Mouse (Mus musculus) embryonic fibroblast, embryonic 13.5 days (primary cell): ENCODE results near the gene Pfkm. TPM values are rescaled to one million over a fixed set of nuclear protein-coding genes. Genes with fewer than 3 reads are reported as not detected.

Experiments used
- H3K27ac ChIP-seq: 2 replicates; pipeline ENCODE4 v1.5.1; 2012; ENCODE audit warnings: low read length, control low read depth, inconsistent platforms; ENCODE audit not compliant: insufficient read depth
- H3K4me1 ChIP-seq: 2 replicates; pipeline ENCODE4 v1.6.1; 2011; ENCODE audit warnings: low read length; ENCODE audit not compliant: control insufficient read depth, insufficient read depth
- H3K4me3 ChIP-seq: 2 replicates; pipeline ENCODE4 v1.5.1; 2011; ENCODE audit warnings: mild to moderate bottlenecking, control low read depth, low read length; ENCODE audit not compliant: insufficient read depth
- CTCF ChIP-seq: IDR thresholded peaks from 2 replicates; pipeline ENCODE4 v1.5.1; 2011; ENCODE audit warnings: mild to moderate bottlenecking, control low read depth, low read length, moderate library complexity, borderline replicate concordance; ENCODE audit not compliant: insufficient read depth
- POLR2A ChIP-seq: IDR thresholded peaks from 2 replicates; pipeline ENCODE4 v1.6.1; 2011; ENCODE audit warnings: low read depth, mild to moderate bottlenecking, control low read depth, low read length, moderate library complexity
- polyA plus RNA-seq: library from polyadenylated mRNA; stranded (reverse); fragments of >200 nt; gene quantifications from 2 replicates; pipeline ENCODE4 v1.2.4, GENCODE M21; 2011; ENCODE audit warnings: low read depth; ENCODE audit not compliant: missing spikeins, insufficient read length

Pfkm gene
- polyA plus RNA-seq, 1 experiment = 20.6 TPM

- no peak overlapping the region for H3K27ac ChIP-seq
- H3K4me1 ChIP-seq = no peaks in the 10 kb centered on the region
- no peak overlapping the region for H3K4me3 ChIP-seq
- TF ChIP-seq CTCF (no peak), POLR2A (no peak)
These were observed 22.7 kb upstream of the Pfkm start for GRCm38 (mm10) chr15:98069566-98070245.

DNA sequence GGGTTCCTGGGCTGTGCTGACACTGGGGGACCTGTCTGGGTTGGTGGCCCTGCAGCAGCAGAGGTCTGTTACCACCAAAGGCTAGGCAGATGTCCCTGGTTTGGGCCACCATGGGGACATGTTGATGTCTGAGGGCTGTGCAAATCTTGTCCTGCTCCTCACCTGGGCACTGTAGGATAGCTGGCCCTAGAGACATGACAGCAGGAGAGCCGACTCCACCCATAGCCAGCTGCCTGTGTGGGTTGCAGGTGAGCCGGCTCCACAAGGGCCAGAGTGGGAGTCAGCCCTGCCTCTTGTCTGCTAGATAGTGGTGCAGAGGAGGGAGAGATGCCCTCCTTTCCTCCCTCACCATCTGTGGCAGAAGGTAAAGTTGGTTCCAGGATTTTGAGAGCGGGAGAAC is 22.0 kb upstream of the Pfkm start:
- Histone ChIP-seq H3K4me1 (no peaks in the 10 kb centered on the region), H3K4me3 (no peak overlapping the region), H3K27ac (no peak overlapping the region)
- TF ChIP-seq POLR2A = no peak
- no peak for TF ChIP-seq CTCF

- Histone ChIP-seq H3K4me1 (no peaks in the 10 kb centered on the region), H3K27ac (no peak overlapping the region), H3K4me3 (no peak overlapping the region)
- no peak for TF ChIP-seq CTCF
- no peak for TF ChIP-seq POLR2A
These were observed 17.9 kb upstream of the Pfkm start for GRCm38 (mm10) chr15:98074521-98074920.

DNA sequence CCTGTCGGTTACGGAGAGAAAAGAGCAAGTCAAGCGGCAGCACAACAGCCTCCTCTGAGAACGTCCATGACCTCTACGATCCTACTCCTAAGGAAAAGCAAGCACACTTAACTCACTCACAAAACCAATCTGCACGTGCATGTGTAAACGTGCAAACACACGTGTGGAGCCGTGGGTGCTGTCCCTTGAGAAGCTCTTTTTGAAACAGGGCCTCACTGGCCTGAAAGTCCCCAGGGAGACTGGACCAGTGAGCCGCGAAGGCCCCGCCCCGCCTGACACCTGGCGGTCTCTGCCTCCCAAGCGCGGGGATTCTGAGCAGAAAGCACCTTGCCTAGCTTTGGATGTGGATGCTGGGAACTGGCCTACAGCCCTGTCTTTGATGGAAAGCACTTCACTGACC is 17.4 kb upstream of the Pfkm start:
- Histone ChIP-seq H3K4me1 (no peaks in the 10 kb centered on the region), H3K4me3 (no peak overlapping the region), H3K27ac (no peak overlapping the region)
- TF ChIP-seq POLR2A (no peak), CTCF (no peak)

DNA sequence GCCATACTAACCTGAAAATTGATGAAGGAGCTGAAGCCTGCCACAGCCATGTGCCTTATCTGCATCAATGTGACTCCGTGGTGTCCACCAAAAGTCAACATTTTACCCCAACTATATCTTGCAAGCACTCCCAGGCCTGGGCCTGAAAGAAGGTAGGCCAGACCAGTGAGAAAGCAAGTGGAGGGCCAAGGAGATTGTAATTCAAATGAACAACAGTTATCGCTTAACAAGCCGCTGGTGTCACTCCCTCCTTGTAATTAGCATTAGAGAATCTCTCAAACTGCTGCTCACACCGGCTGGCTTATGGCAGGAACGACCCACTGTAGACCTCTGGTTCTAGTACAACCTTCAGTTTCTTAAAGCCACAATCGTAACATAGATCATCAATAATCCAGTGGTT is 15.5 kb upstream of the Pfkm start:
- no peak for TF ChIP-seq CTCF
- TF ChIP-seq POLR2A = no peak
- Histone ChIP-seq H3K4me1 (no peaks in the 10 kb centered on the region), H3K4me3 (no peak overlapping the region), H3K27ac (no peak overlapping the region)

- Histone ChIP-seq H3K4me1 (no peaks in the 10 kb centered on the region), H3K4me3 (no peak overlapping the region), H3K27ac (no peak overlapping the region)
- TF ChIP-seq CTCF (no peak), POLR2A (no peak)
These were observed 3.5 kb upstream of the Pfkm start for GRCm38 (mm10) chr15:98088889-98089288.

DNA sequence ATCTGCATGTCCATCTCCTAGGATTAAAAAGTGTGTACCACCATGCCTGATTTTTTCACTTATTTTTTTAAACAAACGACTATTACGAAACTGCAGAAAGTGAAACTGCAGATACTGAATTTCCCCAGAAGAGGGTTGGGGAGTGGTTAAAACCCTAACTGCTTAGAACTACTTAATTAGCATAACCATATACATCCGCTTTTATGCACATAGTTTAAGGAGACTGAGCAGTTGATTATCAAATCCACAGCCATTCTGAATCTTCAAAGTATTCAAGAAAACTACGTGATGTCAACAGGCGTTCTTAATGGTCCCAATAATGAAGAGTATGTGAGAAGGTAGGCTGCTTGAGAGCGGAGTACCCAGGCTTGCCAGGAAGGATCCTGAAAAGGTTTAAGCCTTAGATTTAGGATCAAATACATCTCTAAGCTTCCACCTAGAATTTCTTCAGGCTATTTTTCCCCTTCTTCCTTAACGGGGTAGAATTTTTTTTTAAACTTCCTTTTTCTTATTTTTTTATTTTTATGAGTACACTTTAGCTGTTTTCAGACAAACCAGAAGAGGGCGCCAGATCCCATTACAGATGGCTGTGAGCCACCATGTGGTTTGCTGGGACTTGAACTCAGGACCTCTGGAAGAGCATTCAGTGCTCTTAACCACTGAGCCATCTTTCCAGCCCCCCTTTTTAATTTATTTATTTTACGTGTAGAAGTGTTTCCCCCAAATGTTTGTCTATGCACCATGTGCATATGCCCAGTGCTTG is 2.8 kb upstream of the Pfkm start:
- no peak overlapping the region for H3K27ac ChIP-seq
- no peak overlapping the region for H3K4me3 ChIP-seq

GRCm38 (mm10) chr15:98091841-98092240 is 548 bp upstream of the Pfkm start:
- no peak overlapping the region for H3K27ac ChIP-seq
- peak overlapping the region; percentile 36 for H3K4me3 ChIP-seq

More for the DNA sequence above, 2.8 kb upstream of the Pfkm start:
- H3K4me1 ChIP-seq = no peaks in the 10 kb centered on the region
- no peak for TF ChIP-seq POLR2A
- TF ChIP-seq CTCF = no peak

DNA sequence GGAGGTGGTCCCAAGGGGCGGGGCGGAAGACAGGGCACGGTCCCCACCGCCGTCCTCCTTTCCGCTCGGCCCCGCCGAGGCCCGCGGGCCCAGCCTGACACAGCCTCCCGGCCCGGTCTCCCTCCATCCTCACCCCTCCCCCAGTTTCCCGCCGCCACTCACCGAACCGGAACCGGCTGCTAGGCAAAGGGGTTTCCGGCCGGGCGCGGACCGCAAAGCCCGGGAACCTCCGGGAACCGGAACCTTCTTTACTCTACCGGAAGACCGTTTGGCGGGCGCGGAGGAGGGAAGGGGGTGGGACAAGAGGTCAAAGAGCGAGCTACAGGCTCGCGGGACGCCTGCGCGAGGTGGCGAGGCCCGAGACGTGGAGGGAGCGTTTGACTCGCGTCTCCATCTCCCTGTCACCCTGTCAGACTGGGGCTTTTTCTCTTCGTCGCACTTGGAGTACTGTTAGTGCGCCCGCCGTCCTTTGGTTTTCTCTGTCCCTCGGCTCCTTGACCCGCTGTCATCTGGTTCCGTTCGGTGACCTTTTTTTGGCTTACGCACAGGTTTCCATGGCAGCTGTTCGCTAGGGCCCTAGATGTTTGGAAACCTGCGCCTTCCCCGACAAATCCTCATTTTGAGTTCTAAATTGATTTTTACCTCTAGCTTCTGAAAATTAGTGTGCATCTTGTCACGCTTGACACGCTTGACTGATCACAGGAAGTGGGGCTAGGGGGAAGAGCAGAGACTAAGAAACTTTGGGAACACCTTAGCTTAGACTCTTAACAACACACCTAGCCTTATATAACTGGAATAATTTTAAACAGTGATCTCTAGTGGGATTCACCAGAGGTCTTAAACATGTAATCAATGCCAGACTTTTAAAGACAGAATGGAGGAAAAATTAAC is 977 bp downstream of the Pfkm start, which contains the start of gene Senp1:
Senp1 (minus strand) TSS at position 624 of the 891 bp plus-strand sequence.
- H3K27ac ChIP-seq = peak within 1 kb of the TSS; percentile 84
- peak within 1 kb of the TSS; percentile 100 for H3K4me3 ChIP-seq
- TF ChIP-seq POLR2A = peak; percentile 62
- no peak for TF ChIP-seq CTCF
- no peaks in the 10 kb centered on the region for H3K4me1 ChIP-seq

More at GRCm38 (mm10) chr15:98091841-98092240, 548 bp upstream of the Pfkm start:
- no peaks in the 10 kb centered on the region for H3K4me1 ChIP-seq
- TF ChIP-seq POLR2A (no peak), CTCF (no peak)
